Mouse (Mus musculus) heart, embryonic 14.5 days (tissue): Measurements from ENCODE around the gene Dag1. TPM values are rescaled to one million over a fixed set of nuclear protein-coding genes. Genes with fewer than 3 reads are reported as not detected.
"Not testable (repeated sequence)": the region's sequence is repeated elsewhere in the genome, so short reads cannot be mapped to it uniquely, and the experiment has no call there.

Experiments
- ATAC-seq: fragments of 200-750 bp; cut with Nextera tagmentation; 2 replicates; pipeline ENCODE4 v1.8.0; 2017; ENCODE audit warnings: low read depth, moderate TSS enrichment; ENCODE audit not compliant: insufficient number of reproducible peaks, insufficient read depth, low FRiP score
- H3K27ac ChIP-seq, 2 experiments: fragments of 200-500 bp in 1 of 2; fragments of 300-500 bp in 1 of 2; sonication (generic) in 1 of 2; replicated peaks in 1 of 2; 2 replicates each; pipeline ENCODE4 v1.5.1; 2012 to 2014; ENCODE audit warnings: low read depth in 2 of 2, low read length in 2 of 2, control low read depth in 1 of 2, mild to moderate bottlenecking in 1 of 2, mixed read lengths in 1 of 2; ENCODE audit not compliant: control insufficient read depth in 1 of 2, insufficient read depth in 1 of 2
- H3K27me3 ChIP-seq: fragments of 300-500 bp; sonication (generic); 2 replicates; pipeline ENCODE4 v1.6.1; 2014; ENCODE audit warnings: mild to moderate bottlenecking, low read length, control low read depth; ENCODE audit not compliant: control insufficient read depth, insufficient read depth
- H3K36me3 ChIP-seq: fragments of 300-500 bp; sonication (generic); 2 replicates; pipeline ENCODE4 v1.6.1; 2014; ENCODE audit warnings: mild to moderate bottlenecking, control low read depth, low read length, mixed read lengths; ENCODE audit not compliant: control insufficient read depth, insufficient read depth
- H3K4me1 ChIP-seq, 2 experiments: fragments of 200-500 bp in 1 of 2; fragments of 300-500 bp in 1 of 2; sonication (generic) in 1 of 2; 2 replicates each; pipeline ENCODE4 v1.6.1; 2012 to 2014; ENCODE audit warnings: low read length in 2 of 2, control low read depth in 1 of 2, mixed read lengths in 1 of 2; ENCODE audit not compliant: control insufficient read depth in 2 of 2, insufficient read depth in 2 of 2
- H3K4me2 ChIP-seq: fragments of 300-500 bp; sonication (generic); 2 replicates; pipeline ENCODE4 v1.6.1; 2014; ENCODE audit warnings: mild to moderate bottlenecking, low read length
- H3K4me3 ChIP-seq, 2 experiments: fragments of 200-500 bp in 1 of 2; fragments of 300-500 bp in 1 of 2; sonication (generic) in 1 of 2; 2 replicates each; pipeline ENCODE4 v1.5.1; 2012 to 2014; ENCODE audit warnings: low read length in 2 of 2, mild to moderate bottlenecking in 2 of 2, control low read depth in 1 of 2, low read depth in 1 of 2, moderate library complexity in 1 of 2; ENCODE audit not compliant: control insufficient read depth in 1 of 2, insufficient read depth in 1 of 2
- H3K9ac ChIP-seq: fragments of 300-500 bp; sonication (generic); 2 replicates; pipeline ENCODE4 v1.6.1; 2014; ENCODE audit warnings: mild to moderate bottlenecking, low read length
- H3K9me3 ChIP-seq: fragments of 300-500 bp; sonication (generic); 2 replicates; pipeline ENCODE4 v1.6.1; 2016; ENCODE audit warnings: low read length, control low read depth; ENCODE audit not compliant: control insufficient read depth
- WGBS: fragments of 180-500 bp; shearing (Covaris S2); extraction: QIAGEN DNeasy Blood & Tissue Kit; methylation state at CpG from one replicate; pipeline ENCODE4 v1.1.7; 2014; 5-methylcytosine and 5-hydroxymethylcytosine counted together
- polyA plus RNA-seq: library from polyadenylated mRNA; unstranded; fragments of >200 nt; fragmentation: Nextera tagmentation; extraction: Ambion mirVana; gene quantifications from 2 replicates; pipeline ENCODE4 v1.2.1, GENCODE M21; 2014

The Dag1 gene
- polyA plus RNA-seq, 1 experiment from 2014 or later: 146 TPM

GRCm38 (mm10) chr9:108204884-108205570 is 58.7 kb downstream of the Dag1 start:
- Histone ChIP-seq H3K9ac (no peak overlapping the region), H3K27ac (no peak overlapping the region), H3K4me2 (no peak overlapping the region), H3K4me3 (no peak overlapping the region), H3K27me3 (no peaks in the 10 kb centered on the region), H3K9me3 (no peaks in the 10 kb centered on the region), H3K4me1 (peaks cover 4 to 11% of the 10 kb centered on the region in 2 experiments; a peak in 3 of 4 replicates), H3K36me3 (peaks cover 48% of the 10 kb centered on the region)
- ATAC-seq: no peak
- WGBS: 80% methylated on average over 8 of the region's 8 CpGs

- Histone ChIP-seq H3K9ac (no peak overlapping the region), H3K4me2 (peak overlapping the region; percentile 25; the same call in 1 of the 2 replicates)
- WGBS: 34% methylated on average over 13 of the region's 13 CpGs
Measured at GRCm38 (mm10) chr9:108203015-108203414, 60.7 kb downstream of the Dag1 start.

GRCm38 (mm10) chr9:108202169-108202568 is 61.6 kb downstream of the Dag1 start:
- H3K4me2 ChIP-seq: no peak overlapping the region
- WGBS: 96% methylated on average over 2 of the region's 2 CpGs
- H3K27me3 ChIP-seq: no peaks in the 10 kb centered on the region
- H3K27ac ChIP-seq: no peak overlapping the region
- H3K36me3 ChIP-seq: peaks cover 24% of the 10 kb centered on the region
- H3K4me3 ChIP-seq: no peak overlapping the region
- H3K9ac ChIP-seq: no peak overlapping the region
- ATAC-seq: no peak
- no peaks in the 10 kb centered on the region for H3K9me3 ChIP-seq
- peaks cover 4 to 15% of the 10 kb centered on the region in 2 experiments for H3K4me1 ChIP-seq

More at GRCm38 (mm10) chr9:108203015-108203414, 60.7 kb downstream of the Dag1 start:
- Histone ChIP-seq H3K4me3 (no peak overlapping the region), H3K4me1 (peaks cover 4 to 11% of the 10 kb centered on the region in 2 experiments; a peak in 3 of 4 replicates), H3K27ac (no peak overlapping the region), H3K36me3 (peaks cover 33% of the 10 kb centered on the region), H3K27me3 (no peaks in the 10 kb centered on the region), H3K9me3 (no peaks in the 10 kb centered on the region)
- no peak for ATAC-seq

GRCm38 (mm10) chr9:108201160-108201559 is 62.6 kb downstream of the Dag1 start:
- Histone ChIP-seq H3K4me2 (peak overlapping the region; percentile 54), H3K27ac (peak overlapping the region; percentile 12 to 35; a peak in 1 of 4 replicates), H3K36me3 (peaks cover 15% of the 10 kb centered on the region), H3K9me3 (no peaks in the 10 kb centered on the region), H3K4me3 (peak overlapping the region; percentile 8 to 10; a peak in 2 of 4 replicates), H3K4me1 (peaks cover 6 to 22% of the 10 kb centered on the region in 2 experiments), H3K9ac (peak overlapping the region; percentile 22; the same call in 1 of the 2 replicates), H3K27me3 (no peaks in the 10 kb centered on the region)
- WGBS: 1% methylated on average over 13 of the region's 13 CpGs
- ATAC-seq: peak; percentile 93

- 0 out of 2 replicates have a peak, but pooled peaks cover 3% of the 10 kb centered on the region for H3K27me3 ChIP-seq
- 44% methylated on average over 4 of the region's 4 CpGs for WGBS
Measured at GRCm38 (mm10) chr9:108198621-108199020, 65.1 kb downstream of the Dag1 start.

GRCm38 (mm10) chr9:108196920-108197677 is 66.7 kb downstream of the Dag1 start:
- peak overlapping the region; percentile 55 for H3K4me2 ChIP-seq
- H3K9ac ChIP-seq: peak overlapping the region; percentile 34
- peak overlapping the region in 1 of 2 experiments; percentile 19; a peak in 2 of 4 replicates for H3K4me3 ChIP-seq
- H3K9me3 ChIP-seq: no peaks in the 10 kb centered on the region
- 0 out of 2 replicates have a peak, but pooled peaks cover 7% of the 10 kb centered on the region for H3K27me3 ChIP-seq
- peaks cover 6 to 22% of the 10 kb centered on the region in 2 experiments for H3K4me1 ChIP-seq
- H3K36me3 ChIP-seq: no peaks in the 10 kb centered on the region
- WGBS: 28% methylated on average over 24 of the region's 24 CpGs
- no peak for ATAC-seq
- H3K27ac ChIP-seq: no peak overlapping the region

More at GRCm38 (mm10) chr9:108198621-108199020, 65.1 kb downstream of the Dag1 start:
- Histone ChIP-seq H3K36me3 (no peaks in the 10 kb centered on the region), H3K4me2 (no peak overlapping the region), H3K9ac (no peak overlapping the region), H3K9me3 (no peaks in the 10 kb centered on the region), H3K4me1 (peaks cover 6 to 22% of the 10 kb centered on the region in 2 experiments), H3K27ac (no peak overlapping the region), H3K4me3 (no peak overlapping the region)
- ATAC-seq: no peak

GRCm38 (mm10) chr9:108196222-108196621 is 67.5 kb downstream of the Dag1 start:
- 64% methylated on average over 6 of the region's 6 CpGs for WGBS
- not testable (repeated sequence) for ATAC-seq, H3K27ac ChIP-seq

More at GRCm38 (mm10) chr9:108196222-108196621, 67.5 kb downstream of the Dag1 start:
- not testable (repeated sequence) for H3K9ac ChIP-seq, H3K36me3 ChIP-seq, H3K4me3 ChIP-seq, H3K4me2 ChIP-seq, H3K9me3 ChIP-seq
- Histone ChIP-seq H3K27me3 (peaks cover 10% of the 10 kb centered on the region), H3K4me1 (peaks cover 6 to 19% of the 10 kb centered on the region in 2 experiments)
